ENCODE assay signal across 10 mouse cellular contexts in genomic region chr6:118007302-118007701, GRCm38 (mm10). TPM values are rescaled to one million over a fixed set of nuclear protein-coding genes. Genes with fewer than 3 reads are reported as not detected.
A peak's percentile ranks its signal among the peaks of the same experiment; 100 is the strongest.
DNase-seq lines count a peak whose midpoint lies in the region; ATAC-seq lines count a peak whose summit lies in the region.
"Had no signal": no experiment of that assay in that cellular context is flagged by ENCODE, and none has a peak within 500 bp of the region (broad histone marks: within the 10 kb centered on the region; RNA-seq: fewer than 3 reads in every experiment).

No protein-coding gene starts in this region.

- H3K36me3 ChIP-seq in forebrain, embryonic 16.5 days (ENCODE audit: control insufficient read depth, insufficient read depth): no peaks in the 10 kb centered on the region
- H3K36me3 ChIP-seq: forebrain, embryonic 12.5 days; midbrain, embryonic 12.5 days had no signal

- peak; percentile 36 for DNase-seq in cerebellum, adult 18-20 months
- DNase-seq in cerebellum, adult 11-12 months: no peak
- peak; percentile 58 to 67 for DNase-seq in layer of hippocampus, postnatal 10 days (ENCODE audit: low spot score in 2 of 2)
- DNase-seq in layer of hippocampus, postnatal 36 days: no peak
- peak; percentile 52 for DNase-seq in ES-CJ7 (ENCODE audit: low read depth, low spot score)
- peak; percentile 50 for DNase-seq in kidney, postnatal 10 days
- no peak for DNase-seq in heart, postnatal 25 days (ENCODE audit: low spot score)

- no peak overlapping the region for H3K27ac ChIP-seq in forebrain, embryonic 16.5 days (ENCODE audit: low read length)
- H3K27ac ChIP-seq: forebrain, embryonic 12.5 days; midbrain, embryonic 12.5 days had no signal

- no peak for ATAC-seq in forebrain, embryonic 16.5 days

- intact Hi-C loops in heart, postnatal 25 days (cut with DNase I): no loop called here

- peaks cover 10% of the 10 kb centered on the region for H3K27me3 ChIP-seq in forebrain, embryonic 16.5 days (replicated peaks; ENCODE audit: control insufficient read depth, insufficient read depth, low read length)

- H3K4me1 ChIP-seq in forebrain, embryonic 16.5 days (replicated peaks; ENCODE audit: control insufficient read depth, insufficient read depth, low read length): 0 out of 2 replicates have a peak, but pooled peaks cover 2% of the 10 kb centered on the region

- H3K9me3 ChIP-seq in forebrain, embryonic 16.5 days (ENCODE audit: control insufficient read depth, low read length): no peaks in the 10 kb centered on the region
- H3K9me3 ChIP-seq: forebrain, embryonic 12.5 days; midbrain, embryonic 12.5 days had no signal

- WGBS in forebrain, embryonic 16.5 days: 55% methylated on average over 5 of the region's 5 CpGs

- no peak overlapping the region for H3K9ac ChIP-seq in forebrain, embryonic 16.5 days (replicated peaks; ENCODE audit: low read depth, low read length)
- H3K9ac ChIP-seq: forebrain, embryonic 12.5 days; midbrain, embryonic 12.5 days had no signal

- no peak overlapping the region for H3K4me3 ChIP-seq in forebrain, embryonic 16.5 days (replicated peaks; ENCODE audit: low read length)
- H3K4me3 ChIP-seq: forebrain, embryonic 12.5 days; midbrain, embryonic 12.5 days had no signal

- no peak overlapping the region for H3K4me2 ChIP-seq in forebrain, embryonic 16.5 days (ENCODE audit: low read length)
- H3K4me2 ChIP-seq: forebrain, embryonic 12.5 days; midbrain, embryonic 12.5 days had no signal

RNA-seq across cellular contexts. Expression of gene Rasgef1a, which starts 3.9 kb away (rescaled TPM):
- total RNA-seq in layer of hippocampus, postnatal 10 days (2021): 10 to 100 TPM; 88.6 to 89.3 TPM
- 100 to 1,000 TPM; 207 to 211 TPM for total RNA-seq in layer of hippocampus, postnatal 36 days (2021)
- polyA plus RNA-seq in forebrain, embryonic 16.5 days (2015; fragmentation: Nextera tagmentation; extraction: Ambion mirVana): 4.0 and 7.0 TPM in 2 replicates
- total RNA-seq in heart, postnatal 25 days (2021): under 1 TPM; 0.14 to 0.16 TPM

Comparison
In these comparisons a context has a peak if more than half of its experiments do, and no peak if none do; other contexts are left out.
1. DNase-seq: peak in cerebellum, adult 18-20 months (2 of 2), layer of hippocampus, postnatal 10 days (2 of 2), ES-CJ7 (single experiment) and kidney, postnatal 10 days (single experiment); none in cerebellum, adult 11-12 months (single experiment), layer of hippocampus, postnatal 36 days (0 of 2) and heart, postnatal 25 days (single experiment).
2. RNA of gene Rasgef1a, which starts 3.9 kb away (total RNA-seq): 207 to 211 TPM in layer of hippocampus, postnatal 36 days and 88.6 to 89.3 TPM in layer of hippocampus, postnatal 10 days; 0.14 to 0.16 TPM in heart, postnatal 25 days; every median in the first group is over 10 times any median in the second.